Mouse (Mus musculus): ENCODE results near the gene Ccnd3. TPM values are rescaled to one million over a fixed set of nuclear protein-coding genes. Genes with fewer than 3 reads are reported as not detected.
A peak's percentile ranks its signal among the peaks of the same experiment; 100 is the strongest.

Gene Ccnd3
- polyA plus RNA-seq, 1 experiment from 2014 or later: 428 TPM

- Histone ChIP-seq H3K4me1 (ENCODE audit: control insufficient read depth, insufficient read depth, low read length) (peaks cover 23% of the 10 kb centered on the region), H3K9ac (replicated peaks; ENCODE audit: low read depth, low read length) (peak overlapping the region; percentile 10; the same call in 1 of the 2 replicates), H3K9me3 (ENCODE audit: control insufficient read depth, low read depth, low read length) (no peaks in the 10 kb centered on the region), H3K27ac (ENCODE audit: low read length) (peak overlapping the region; percentile 44; the same call in 1 of the 2 replicates), H3K4me3 (ENCODE audit: low read depth, low read length) (no peak overlapping the region), H3K27me3 (ENCODE audit: control insufficient read depth, insufficient read depth, low read length) (0 out of 2 replicates have a peak, but pooled peaks cover 3% of the 10 kb centered on the region), H3K4me2 (replicated peaks; ENCODE audit: low read depth, low read length) (no peak overlapping the region), H3K36me3 (ENCODE audit: control insufficient read depth, insufficient read depth, low read length) (no peaks in the 10 kb centered on the region)
- WGBS: 25% methylated on average over 15 of the region's 15 CpGs
- 0 out of 2 replicates have a peak, but pooled peaks have one; percentile 26 for ATAC-seq (ENCODE audit: insufficient number of reproducible peaks, insufficient read depth, low FRiP score, low read depth)
Measured at GRCm38 (mm10) chr17:47472435-47473350, 32.2 kb upstream of the Ccnd3 start.

- peaks cover 23% of the 10 kb centered on the region for H3K4me1 ChIP-seq (ENCODE audit: control insufficient read depth, insufficient read depth, low read length)
- no peak for ATAC-seq (ENCODE audit: insufficient number of reproducible peaks, insufficient read depth, low FRiP score, low read depth)
- H3K4me2 ChIP-seq (replicated peaks; ENCODE audit: low read depth, low read length): no peak overlapping the region
- no peaks in the 10 kb centered on the region for H3K27me3 ChIP-seq (ENCODE audit: control insufficient read depth, insufficient read depth, low read length)
- no peaks in the 10 kb centered on the region for H3K36me3 ChIP-seq (ENCODE audit: control insufficient read depth, insufficient read depth, low read length)
- WGBS: 14% methylated on average over 8 of the region's 8 CpGs
- H3K27ac ChIP-seq (ENCODE audit: low read length): no peak overlapping the region
- no peaks in the 10 kb centered on the region for H3K9me3 ChIP-seq (ENCODE audit: control insufficient read depth, low read depth, low read length)
- no peak overlapping the region for H3K9ac ChIP-seq (replicated peaks; ENCODE audit: low read depth, low read length)
- H3K4me3 ChIP-seq (ENCODE audit: low read depth, low read length): no peak overlapping the region
Measured at GRCm38 (mm10) chr17:47473434-47473974, 31.3 kb upstream of the Ccnd3 start.

- ATAC-seq (ENCODE audit: insufficient number of reproducible peaks, insufficient read depth, low FRiP score, low read depth): 0 out of 2 replicates have a peak, but pooled peaks have one; percentile 53
- Histone ChIP-seq H3K36me3 (ENCODE audit: control insufficient read depth, insufficient read depth, low read length) (no peaks in the 10 kb centered on the region), H3K9ac (replicated peaks; ENCODE audit: low read depth, low read length) (no peak overlapping the region), H3K4me3 (ENCODE audit: low read depth, low read length) (no peak overlapping the region), H3K4me1 (ENCODE audit: control insufficient read depth, insufficient read depth, low read length) (peaks cover 23% of the 10 kb centered on the region), H3K27ac (ENCODE audit: low read length) (no peak overlapping the region), H3K27me3 (ENCODE audit: control insufficient read depth, insufficient read depth, low read length) (no peaks in the 10 kb centered on the region), H3K9me3 (ENCODE audit: control insufficient read depth, low read depth, low read length) (no peaks in the 10 kb centered on the region), H3K4me2 (replicated peaks; ENCODE audit: low read depth, low read length) (no peak overlapping the region)
- WGBS: 64% methylated on average over 4 of the region's 4 CpGs
Measured at GRCm38 (mm10) chr17:47474250-47474649, 30.6 kb upstream of the Ccnd3 start.

GRCm38 (mm10) chr17:47475181-47475580, 29.7 kb upstream of the Ccnd3 start:
- H3K27ac ChIP-seq (ENCODE audit: low read length): no peak overlapping the region
- H3K36me3 ChIP-seq (ENCODE audit: control insufficient read depth, insufficient read depth, low read length): no peaks in the 10 kb centered on the region
- no peak overlapping the region for H3K9ac ChIP-seq (replicated peaks; ENCODE audit: low read depth, low read length)
- peaks cover 20% of the 10 kb centered on the region for H3K4me1 ChIP-seq (ENCODE audit: control insufficient read depth, insufficient read depth, low read length)
- no peak overlapping the region for H3K4me2 ChIP-seq (replicated peaks; ENCODE audit: low read depth, low read length)
- WGBS: 84% methylated on average over 4 of the region's 4 CpGs
- H3K27me3 ChIP-seq (ENCODE audit: control insufficient read depth, insufficient read depth, low read length): no peaks in the 10 kb centered on the region
- H3K4me3 ChIP-seq (ENCODE audit: low read depth, low read length): no peak overlapping the region
- H3K9me3 ChIP-seq (ENCODE audit: control insufficient read depth, low read depth, low read length): no peaks in the 10 kb centered on the region
- no peak for ATAC-seq (ENCODE audit: insufficient number of reproducible peaks, insufficient read depth, low FRiP score, low read depth)

GRCm38 (mm10) chr17:47475714-47476113, 29.1 kb upstream of the Ccnd3 start:
- no peak for ATAC-seq (ENCODE audit: insufficient number of reproducible peaks, insufficient read depth, low FRiP score, low read depth)
- no peaks in the 10 kb centered on the region for H3K27me3 ChIP-seq (ENCODE audit: control insufficient read depth, insufficient read depth, low read length)
- WGBS: 63% methylated on average over 3 of the region's 3 CpGs
- H3K9ac ChIP-seq (replicated peaks; ENCODE audit: low read depth, low read length): no peak overlapping the region
- H3K27ac ChIP-seq (ENCODE audit: low read length): no peak overlapping the region
- no peak overlapping the region for H3K4me2 ChIP-seq (replicated peaks; ENCODE audit: low read depth, low read length)
- H3K36me3 ChIP-seq (ENCODE audit: control insufficient read depth, insufficient read depth, low read length): no peaks in the 10 kb centered on the region
- peaks cover 15% of the 10 kb centered on the region for H3K4me1 ChIP-seq (ENCODE audit: control insufficient read depth, insufficient read depth, low read length)
- H3K9me3 ChIP-seq (ENCODE audit: control insufficient read depth, low read depth, low read length): no peaks in the 10 kb centered on the region
- H3K4me3 ChIP-seq (ENCODE audit: low read depth, low read length): no peak overlapping the region

GRCm38 (mm10) chr17:47479887-47480286, 25.0 kb upstream of the Ccnd3 start:
- no peak for ATAC-seq (ENCODE audit: insufficient number of reproducible peaks, insufficient read depth, low FRiP score, low read depth)
- Histone ChIP-seq H3K27me3 (ENCODE audit: control insufficient read depth, insufficient read depth, low read length) (no peaks in the 10 kb centered on the region), H3K27ac (ENCODE audit: low read length) (no peak overlapping the region), H3K9ac (replicated peaks; ENCODE audit: low read depth, low read length) (no peak overlapping the region), H3K9me3 (ENCODE audit: control insufficient read depth, low read depth, low read length) (no peaks in the 10 kb centered on the region), H3K4me3 (ENCODE audit: low read depth, low read length) (no peak overlapping the region), H3K36me3 (ENCODE audit: control insufficient read depth, insufficient read depth, low read length) (no peaks in the 10 kb centered on the region), H3K4me1 (ENCODE audit: control insufficient read depth, insufficient read depth, low read length) (peaks cover 5% of the 10 kb centered on the region; the same call in 1 of the 2 replicates), H3K4me2 (replicated peaks; ENCODE audit: low read depth, low read length) (no peak overlapping the region)
- 50% methylated on average over 3 of the region's 3 CpGs for WGBS

GRCm38 (mm10) chr17:47482401-47482800, 22.4 kb upstream of the Ccnd3 start:
- WGBS: 45% methylated on average over 2 of the region's 2 CpGs
- Histone ChIP-seq H3K9ac (replicated peaks; ENCODE audit: low read depth, low read length) (no peak overlapping the region), H3K9me3 (ENCODE audit: control insufficient read depth, low read depth, low read length) (no peaks in the 10 kb centered on the region), H3K4me1 (ENCODE audit: control insufficient read depth, insufficient read depth, low read length) (peaks cover 18% of the 10 kb centered on the region), H3K27ac (ENCODE audit: low read length) (no peak overlapping the region), H3K4me2 (replicated peaks; ENCODE audit: low read depth, low read length) (no peak overlapping the region), H3K36me3 (ENCODE audit: control insufficient read depth, insufficient read depth, low read length) (no peaks in the 10 kb centered on the region), H3K27me3 (ENCODE audit: control insufficient read depth, insufficient read depth, low read length) (no peaks in the 10 kb centered on the region), H3K4me3 (ENCODE audit: low read depth, low read length) (no peak overlapping the region)
- no peak for ATAC-seq (ENCODE audit: insufficient number of reproducible peaks, insufficient read depth, low FRiP score, low read depth)

GRCm38 (mm10) chr17:47484241-47484921, 20.5 kb upstream of the Ccnd3 start:
- Histone ChIP-seq H3K9ac (replicated peaks; ENCODE audit: low read depth, low read length) (no peak overlapping the region), H3K9me3 (ENCODE audit: control insufficient read depth, low read depth, low read length) (no peaks in the 10 kb centered on the region), H3K4me2 (replicated peaks; ENCODE audit: low read depth, low read length) (no peak overlapping the region), H3K4me1 (ENCODE audit: control insufficient read depth, insufficient read depth, low read length) (peaks cover 18% of the 10 kb centered on the region), H3K27me3 (ENCODE audit: control insufficient read depth, insufficient read depth, low read length) (no peaks in the 10 kb centered on the region), H3K36me3 (ENCODE audit: control insufficient read depth, insufficient read depth, low read length) (peaks cover 11% of the 10 kb centered on the region), H3K4me3 (ENCODE audit: low read depth, low read length) (no peak overlapping the region), H3K27ac (ENCODE audit: low read length) (peak overlapping the region; percentile 91)
- ATAC-seq (ENCODE audit: insufficient number of reproducible peaks, insufficient read depth, low FRiP score, low read depth): peak; percentile 92
- 24% methylated on average over 1 of the region's 1 CpGs for WGBS

All from stomach, embryonic 14.5 days (tissue).